In genomic region chr15:83500352-83500751, GRCm38 (mm10) we compare ENCODE assay signal across 9 mouse cellular contexts. TPM values are rescaled to one million over a fixed set of nuclear protein-coding genes. Genes with fewer than 3 reads are reported as not detected.
A peak's percentile ranks its signal among the peaks of the same experiment; 100 is the strongest.
DNase-seq lines count a peak whose midpoint lies in the region; ATAC-seq lines count a peak whose summit lies in the region.
"Had no signal": no experiment of that assay in that cellular context is flagged by ENCODE, and none has a peak within 500 bp of the region (broad histone marks: within the 10 kb centered on the region; RNA-seq: fewer than 3 reads in every experiment).

No protein-coding gene starts in this region.

- H3K4me1 ChIP-seq in forebrain, embryonic 14.5 days (ENCODE audit: control insufficient read depth, insufficient read depth, low read length): no peaks in the 10 kb centered on the region

- no peak overlapping the region for H3K4me3 ChIP-seq in forebrain, embryonic 14.5 days (ENCODE audit: low read depth, low read length)

- 0 out of 2 replicates have a peak, but pooled peaks have one; percentile 47 for ATAC-seq in common myeloid progenitor, adult 5-6 weeks (replicated peaks; ENCODE audit: low read depth, poor library complexity, severe bottlenecking)
- ATAC-seq in forebrain, embryonic 14.5 days: no peak

- no peak overlapping the region for H3K27ac ChIP-seq in forebrain, embryonic 14.5 days (ENCODE audit: low read depth, low read length)

- H3K27me3 ChIP-seq in forebrain, embryonic 14.5 days (replicated peaks; ENCODE audit: control insufficient read depth, insufficient read depth, low read length): no peaks in the 10 kb centered on the region

- peaks cover 86% of the 10 kb centered on the region for H3K36me3 ChIP-seq in forebrain, embryonic 14.5 days (ENCODE audit: control insufficient read depth, insufficient read depth, low read length)

- H3K4me2 ChIP-seq in forebrain, embryonic 14.5 days (ENCODE audit: low read length): no peak overlapping the region

- intact Hi-C loops in heart, postnatal 25 days (cut with DNase I): no loop called here

- DNase-seq in heart, postnatal 4 days: peak; percentile 55
- no peak for DNase-seq in heart, postnatal 25 days (ENCODE audit: low spot score)
- DNase-seq in CD8-positive naive resting alpha-beta T cell, adult 2 months (ENCODE audit: low read depth in 2 of 2, low spot score in 2 of 2): peak; percentile 53 to 60
- DNase-seq in natural killer cell, adult 2 months (ENCODE audit: low spot score in 2 of 2): peak; percentile 48 to 58
- no peak for DNase-seq in ovary, postnatal 10 days (ENCODE audit: low spot score)
- no peak for DNase-seq in forebrain, embryonic 14.5 days (ENCODE audit: low spot score)
- no peak for DNase-seq in left cerebral cortex, adult 9 months (ENCODE audit: low spot score in 2 of 2)

- WGBS in forebrain, embryonic 14.5 days: 59% methylated on average over 3 of the region's 3 CpGs

- H3K9ac ChIP-seq in forebrain, embryonic 14.5 days (ENCODE audit: low read length): no peak overlapping the region

- H3K9me3 ChIP-seq in forebrain, embryonic 14.5 days (replicated peaks; ENCODE audit: control insufficient read depth, low read length): no peaks in the 10 kb centered on the region

RNA-seq across cellular contexts. Expression of gene Ttll1, which starts 10.3 kb away (rescaled TPM):
- total RNA-seq in heart, postnatal 4 days (2021): 10 to 100 TPM; 20.7 to 24.3 TPM
- 10 to 100 TPM; 49.0 to 53.0 TPM for total RNA-seq in heart, postnatal 25 days (2021)
- total RNA-seq in common myeloid progenitor, adult 5-6 weeks (2017): 6.3 and 8.5 TPM in 2 replicates
- 35.5 and 45.3 TPM in 2 replicates for polyA plus RNA-seq in forebrain, embryonic 14.5 days (2014; fragmentation: Nextera tagmentation; extraction: Ambion mirVana)

RNA-seq across cellular contexts. Expression of gene Bik, which starts 26.3 kb away (rescaled TPM):
- 10 to 100 TPM; 22.8 to 28.0 TPM for total RNA-seq in heart, postnatal 4 days (2021)
- total RNA-seq in heart, postnatal 25 days (2021): 10 to 100 TPM in 1 of 2 experiments, 1 to 10 TPM in 1; 9.3 to 11.8 TPM
- not detected in 2 replicates for total RNA-seq in common myeloid progenitor, adult 5-6 weeks (2017)
- 0.89 and 2.2 TPM in 2 replicates for polyA plus RNA-seq in forebrain, embryonic 14.5 days (2014; fragmentation: Nextera tagmentation; extraction: Ambion mirVana)
- total RNA-seq: hematopoietic stem cell, adult 5-6 weeks had no signal

RNA-seq across cellular contexts. Expression of gene Pacsin2, which starts 35.9 kb away (rescaled TPM):
- total RNA-seq in heart, postnatal 4 days (2021): 100 to 1,000 TPM; 136 to 147 TPM
- 100 to 1,000 TPM; 179 to 215 TPM for total RNA-seq in heart, postnatal 25 days (2021)
- total RNA-seq in common myeloid progenitor, adult 5-6 weeks (2017): 98.3 and 123 TPM in 2 replicates
- polyA plus RNA-seq in forebrain, embryonic 14.5 days (2014; fragmentation: Nextera tagmentation; extraction: Ambion mirVana): 11.0 and 14.9 TPM in 2 replicates

Comparison
In these comparisons a context has a peak if more than half of its experiments do, and no peak if none do; other contexts are left out.
1. DNase-seq: peak in heart, postnatal 4 days (single experiment), CD8-positive naive resting alpha-beta T cell, adult 2 months (2 of 2) and natural killer cell, adult 2 months (2 of 2); none in heart, postnatal 25 days (single experiment), ovary, postnatal 10 days (single experiment), forebrain, embryonic 14.5 days (single experiment) and left cerebral cortex, adult 9 months (0 of 2).
2. RNA of gene Bik, which starts 26.3 kb away (total RNA-seq): 22.8 to 28.0 TPM in heart, postnatal 4 days and 9.3 to 11.8 TPM in heart, postnatal 25 days; not detected in common myeloid progenitor, adult 5-6 weeks; every median in the first group is over 10 times any median in the second.